21 mouse cellular contexts compared by ENCODE assay signal in genomic region chr1:58806651-58807050, GRCm38 (mm10). TPM values are rescaled to one million over a fixed set of nuclear protein-coding genes. Genes with fewer than 3 reads are reported as not detected.
DNase-seq lines count a peak whose midpoint lies in the region; ATAC-seq lines count a peak whose summit lies in the region.
"Had no signal": no experiment of that assay in that cellular context is flagged by ENCODE, and none has a peak within 500 bp of the region (broad histone marks: within the 10 kb centered on the region; RNA-seq: fewer than 3 reads in every experiment).

No protein-coding gene starts in this region.

- H3K36me3 ChIP-seq in intestine, embryonic 15.5 days, result no peaks in the 10 kb centered on the region
- H3K36me3 ChIP-seq: neural tube, embryonic 13.5 days had no signal

- no peaks in the 10 kb centered on the region for H3K27me3 ChIP-seq in intestine, embryonic 15.5 days (replicated peaks)
- H3K27me3 ChIP-seq: forebrain, embryonic 13.5 days; heart, embryonic 13.5 days; limb, embryonic 15.5 days; neural tube, embryonic 13.5 days had no signal

- H3K27ac ChIP-seq in intestine, embryonic 15.5 days, result no peak overlapping the region
- H3K27ac ChIP-seq: forebrain, embryonic 13.5 days; heart, embryonic 13.5 days; hindbrain, embryonic 14.5 days; layer of hippocampus, adult 2 months; limb, embryonic 15.5 days; neural tube, embryonic 13.5 days had no signal

- H3K4me1 ChIP-seq in intestine, embryonic 15.5 days (replicated peaks), result no peaks in the 10 kb centered on the region
- H3K4me1 ChIP-seq: forebrain, embryonic 13.5 days; heart, embryonic 13.5 days; neural tube, embryonic 13.5 days had no signal

- no peak overlapping the region for H3K4me3 ChIP-seq in intestine, embryonic 15.5 days (replicated peaks)
- H3K4me3 ChIP-seq: forebrain, embryonic 13.5 days; heart, embryonic 13.5 days; layer of hippocampus, adult 2 months; limb, embryonic 15.5 days; neural tube, embryonic 13.5 days had no signal

- no peak overlapping the region for H3K9ac ChIP-seq in intestine, embryonic 15.5 days
- H3K9ac ChIP-seq: forebrain, embryonic 13.5 days; heart, embryonic 13.5 days; hindbrain, embryonic 14.5 days; limb, embryonic 15.5 days; liver, postnatal 0 days; neural tube, embryonic 13.5 days had no signal

- DNase-seq in lung, postnatal 36 days, result peak; percentile 30
- no peak for DNase-seq in lung, adult 18-20 months
- peak; percentile 31 to 39 for DNase-seq in thymus, postnatal 36 days
- no peak for DNase-seq in gastrocnemius, postnatal 10 days
- DNase-seq: adrenal gland, adult 2 months; cerebellum, adult 9-10 months; gastrocnemius, postnatal 14 days; kidney, adult 18-20 months; kidney, postnatal 14 days; layer of hippocampus, postnatal 36 days; liver, postnatal 0 days had no signal

- H3K9me3 ChIP-seq in intestine, embryonic 15.5 days, result no peaks in the 10 kb centered on the region
- H3K9me3 ChIP-seq: forebrain, embryonic 13.5 days; limb, embryonic 15.5 days; neural tube, embryonic 13.5 days had no signal

- WGBS in intestine, embryonic 15.5 days, result 80% methylated on average over 3 of the region's 3 CpGs

- ATAC-seq in CD4-positive, CD25-positive, alpha-beta regulatory T cell, adult 4 months, result peak; percentile 74
- peak; percentile 73 for ATAC-seq in inflammation-experienced regulatory T-cells, adult 6 months
- no peak for ATAC-seq in intestine, embryonic 15.5 days
- ATAC-seq: forebrain, embryonic 13.5 days; liver, postnatal 0 days had no signal

- no peak overlapping the region for H3K4me2 ChIP-seq in intestine, embryonic 15.5 days (replicated peaks)
- H3K4me2 ChIP-seq: forebrain, embryonic 13.5 days; heart, embryonic 13.5 days; hindbrain, embryonic 14.5 days; limb, embryonic 15.5 days; midbrain, embryonic 11.5 days; neural tube, embryonic 13.5 days had no signal

RNA-seq across cellular contexts. Expression of gene Casp8, which starts 11.5 kb away (rescaled TPM):
- polyA plus RNA-seq in CD4-positive, CD25-positive, alpha-beta regulatory T cell, adult 4 months (2017; shearing (Covaris generic)), result 100 to 1,000 TPM; 197 to 203 TPM
- 100 to 1,000 TPM; 161 to 182 (median 167) TPM for polyA plus RNA-seq in inflammation-experienced regulatory T-cells, adult 6 months (2017; shearing (Covaris generic))
- polyA plus RNA-seq in intestine, embryonic 15.5 days (2015; fragmentation: Nextera tagmentation; extraction: Ambion mirVana), result 51.6 and 52.8 TPM in 2 replicates
- total RNA-seq in gastrocnemius, postnatal 10 days (2021), result 10 to 100 TPM in 1 of 2 experiments, 1 to 10 TPM in 1; 8.9 to 14.0 TPM

Comparison
In these comparisons a context has a peak if more than half of its experiments do, and no peak if none do; other contexts are left out.
1. DNase-seq: peak in lung, postnatal 36 days (single experiment) and thymus, postnatal 36 days (2 of 2); none in lung, adult 18-20 months (0 of 2) and gastrocnemius, postnatal 10 days (single experiment).